Mouse (Mus musculus): ENCODE measurements around the gene Cox10.

- TF ChIP-seq POLR2A (IDR thresholded peaks at IDR 0.05; ENCODE audit: insufficient read depth, low read length) (no peak), CTCF (IDR thresholded peaks at IDR 0.05; ENCODE audit: low read depth, low read length) (no peak), EP300 (IDR thresholded peaks at IDR 0.05; ENCODE audit: insufficient read depth, low read depth, low read length) (no peak)
Observed at GRCm38 (mm10) chr11:63913936-63914335, 165.3 kb downstream of the Cox10 start.

Measured in ES-Bruce4 (cell line).